Mouse (Mus musculus) lung, postnatal 36 days (tissue): ENCODE data around the gene Ctsl.

Experiments
- DNase-seq: peaks from one replicate; pipeline ENCODE4 v3.0.0; 2022; ENCODE audit warnings: mixed read lengths

Gene Ctsl

DNA sequence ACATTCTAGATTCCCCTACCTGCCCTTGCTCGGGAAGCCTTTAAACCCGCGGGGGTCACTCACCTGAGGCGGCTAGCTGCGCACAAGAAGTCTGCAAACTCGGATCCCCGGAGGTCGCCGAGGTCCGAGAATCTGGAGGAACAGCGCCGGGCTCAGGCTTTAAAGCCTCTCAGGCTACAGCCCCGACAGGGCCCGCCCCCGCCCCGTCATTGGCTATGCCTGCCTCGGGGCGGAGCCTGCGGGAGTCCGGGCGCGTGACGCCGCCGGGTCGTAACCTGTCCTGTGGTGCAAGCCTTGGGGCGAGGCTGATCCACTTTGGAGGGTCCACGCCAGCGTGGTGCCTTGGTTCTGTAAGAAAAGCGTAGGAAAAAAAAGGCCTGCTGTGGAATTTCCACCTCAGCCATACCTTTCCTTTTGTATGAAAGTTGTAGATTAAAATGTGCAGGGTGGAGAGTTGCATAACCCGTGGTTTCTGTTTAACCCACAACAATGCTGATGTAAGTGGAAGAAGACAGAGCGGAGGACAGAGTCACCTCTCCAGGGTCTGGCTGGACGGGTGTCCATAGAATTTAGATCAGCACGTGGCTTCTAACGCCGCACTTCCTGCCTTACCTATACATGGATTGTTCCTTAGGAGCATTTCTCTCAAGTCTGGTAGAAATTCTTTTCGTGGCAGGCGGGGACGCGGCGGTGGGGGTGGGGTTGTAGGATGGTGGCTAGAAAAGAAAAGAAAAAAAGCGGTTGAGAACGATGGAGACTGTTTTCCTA, at the start of gene Ctsl:
Ctsl (minus strand) TSS at position 718 of the 768 bp plus-strand sequence.
- DNase-seq, result peak; percentile 96

DNA sequence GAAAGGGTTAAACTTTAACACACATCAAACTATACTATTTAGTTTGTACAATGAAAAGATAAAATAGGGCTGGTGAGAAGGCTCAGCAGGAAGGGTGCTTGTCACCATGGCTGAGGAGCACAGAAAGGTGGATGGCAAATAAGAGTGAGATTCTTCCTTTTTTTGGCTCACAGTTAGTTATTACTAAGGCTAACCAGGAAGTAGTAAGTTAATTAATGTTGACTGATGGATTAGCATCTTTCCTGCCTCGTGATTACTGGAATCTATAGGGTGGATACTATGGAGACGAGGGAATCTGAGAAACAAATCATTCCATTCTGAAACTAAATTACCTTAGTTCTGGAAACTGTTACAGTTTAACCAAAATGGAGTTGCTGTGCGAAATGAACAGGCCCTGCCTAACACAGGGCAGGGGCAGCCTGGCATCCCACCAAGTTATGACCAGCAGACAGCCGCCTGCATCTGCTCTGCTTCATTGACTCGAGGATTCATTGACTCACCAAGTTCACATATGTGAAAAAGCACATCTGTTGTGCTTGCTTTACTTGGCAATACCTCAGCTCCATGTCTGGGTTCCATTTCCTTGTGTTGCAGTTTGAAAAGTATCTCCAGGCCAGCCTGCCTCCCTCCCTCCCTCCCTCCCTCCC, 46.4 kb upstream of the Ctsl start:
- no peak for DNase-seq

DNA sequence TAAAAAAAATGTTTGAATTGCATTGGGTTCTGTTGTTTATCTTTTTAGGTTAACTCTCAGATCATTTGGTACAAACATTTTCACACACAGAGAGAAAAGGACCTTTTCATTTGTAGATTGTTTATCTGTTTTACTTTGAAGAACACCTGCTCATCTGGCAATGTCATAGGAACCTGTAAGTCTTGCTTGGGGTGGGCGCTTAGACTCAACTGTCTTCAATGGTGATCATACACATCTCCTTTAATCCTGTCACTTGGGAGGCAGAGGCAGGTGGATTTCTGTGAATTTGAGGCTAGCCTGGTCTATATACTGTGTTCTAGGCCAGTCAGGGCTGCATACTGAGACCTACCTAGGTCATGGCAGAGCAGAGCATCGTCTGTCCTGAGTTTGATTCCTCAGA, 45.0 kb upstream of the Ctsl start:
- no peak for DNase-seq

DNA sequence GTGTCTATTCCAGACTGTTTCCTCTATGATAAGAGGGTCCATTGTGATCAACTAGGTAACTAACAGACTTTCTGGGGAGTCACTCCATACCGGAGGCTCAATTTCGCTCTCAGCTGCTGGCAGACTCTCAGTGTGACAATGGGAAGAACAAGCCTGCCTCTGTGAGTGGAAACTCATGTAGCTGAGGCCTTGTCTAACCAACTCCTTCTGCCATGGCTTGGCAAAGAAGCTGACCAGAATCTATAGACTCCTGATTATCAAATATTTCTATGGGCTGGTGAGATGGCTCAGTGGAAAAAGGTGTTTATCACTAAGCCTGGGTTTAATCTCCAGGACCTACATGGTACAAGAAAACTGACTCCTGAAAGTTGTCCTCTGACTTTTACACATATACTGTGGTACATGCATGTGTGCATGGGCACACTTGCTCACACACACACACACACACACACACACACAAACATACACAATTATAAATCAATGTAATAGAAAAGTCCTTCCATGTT, 42.1 kb upstream of the Ctsl start:
- DNase-seq, result no peak

DNA sequence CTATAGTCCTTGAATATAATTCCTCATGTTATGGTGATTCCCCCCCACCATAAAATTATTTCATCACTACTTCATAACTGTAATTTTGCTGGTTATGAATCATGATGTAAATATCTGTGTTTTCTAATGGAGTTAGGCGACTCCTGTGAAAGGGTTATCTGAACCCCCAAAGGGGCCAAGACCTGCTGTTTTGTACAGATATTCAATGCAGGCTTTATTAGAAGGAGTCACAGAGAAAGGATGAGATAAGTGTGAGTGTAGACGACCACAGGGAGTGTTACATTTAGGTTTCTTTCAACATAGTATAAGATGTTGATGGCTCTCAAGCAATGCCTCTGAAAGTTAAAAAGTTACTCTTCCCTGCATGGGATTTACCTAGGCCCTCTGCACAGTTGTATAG, 40.6 kb upstream of the Ctsl start:
- DNase-seq, result no peak

DNA sequence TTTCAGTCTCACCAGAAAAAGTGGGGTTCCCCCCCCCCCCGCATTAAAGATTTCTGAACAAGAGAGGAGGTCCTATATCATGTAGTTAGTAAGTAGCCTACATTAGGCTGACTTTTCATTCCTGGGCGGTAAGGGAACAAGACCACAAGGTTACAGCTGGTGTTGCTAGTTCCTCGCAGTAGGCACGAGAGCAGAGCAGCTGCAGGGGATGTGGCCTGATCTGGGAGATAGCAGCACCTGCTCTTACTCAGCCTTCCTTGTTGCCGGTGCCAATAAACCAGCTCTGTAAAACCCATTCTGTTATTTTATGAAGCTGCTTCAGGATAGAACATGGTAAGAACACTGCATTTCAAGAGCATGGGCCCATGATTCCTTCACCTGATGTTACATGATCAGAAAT, 39.9 kb upstream of the Ctsl start:
- no peak for DNase-seq

DNA sequence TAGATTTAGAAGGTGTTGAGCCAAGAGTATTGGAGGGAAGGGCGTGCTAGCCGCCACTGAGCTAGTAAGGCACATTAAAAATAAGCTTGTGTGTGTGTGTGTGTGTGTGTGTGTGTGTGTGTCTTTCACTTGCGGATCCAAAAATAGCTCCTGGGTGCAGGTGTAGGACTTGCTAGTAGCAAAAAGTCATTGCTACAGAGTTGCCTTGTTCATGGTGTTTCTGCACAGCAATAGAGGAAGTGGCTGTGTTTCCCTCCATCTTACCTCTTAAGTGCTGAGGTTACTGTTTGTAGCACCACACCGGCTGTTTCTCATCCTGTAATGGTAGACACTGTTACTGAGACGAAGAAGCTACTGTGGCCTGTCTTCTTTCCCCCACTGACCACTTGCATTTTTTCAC, 37.3 kb upstream of the Ctsl start:
- DNase-seq, result no peak

DNA sequence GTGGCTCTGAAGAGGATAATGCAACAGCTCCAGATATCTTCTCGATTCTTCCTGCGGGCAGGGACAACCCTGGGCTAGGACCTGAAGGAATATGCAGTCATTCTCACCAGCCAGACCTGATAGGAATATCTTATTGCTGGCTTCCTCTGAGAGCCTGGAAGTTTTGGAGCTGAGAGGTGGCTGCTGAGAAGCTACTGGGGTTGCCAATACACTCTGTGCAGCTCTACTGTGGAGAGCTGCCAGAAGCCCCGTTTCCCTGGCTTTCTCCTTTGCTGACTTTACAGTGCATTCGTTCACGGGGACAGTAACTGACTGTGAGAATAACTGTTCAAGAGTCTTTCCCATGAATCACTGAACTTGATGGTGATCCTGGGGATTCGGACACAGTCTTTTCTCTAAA, 34.9 kb upstream of the Ctsl start:
- no peak for DNase-seq

DNA sequence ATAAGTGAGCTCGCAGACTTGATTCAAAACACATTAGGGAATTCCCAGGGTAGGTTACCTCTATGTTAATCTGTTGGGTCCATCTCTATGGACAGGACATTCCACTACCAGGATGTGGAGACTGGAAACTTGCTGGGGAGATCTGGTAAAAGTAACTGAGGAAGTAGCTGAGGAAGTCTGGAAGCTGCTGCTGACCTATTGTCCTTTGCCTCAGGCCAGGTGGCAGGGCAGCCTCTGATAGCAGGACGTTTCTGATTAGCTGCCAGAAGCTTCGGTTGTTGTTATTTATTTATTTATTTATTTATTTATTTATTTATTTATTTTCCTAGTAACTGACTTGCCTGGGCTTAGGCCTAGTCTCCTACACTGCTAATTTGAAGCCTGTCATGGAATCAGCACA, 32.8 kb upstream of the Ctsl start:
- DNase-seq, result no peak

DNA sequence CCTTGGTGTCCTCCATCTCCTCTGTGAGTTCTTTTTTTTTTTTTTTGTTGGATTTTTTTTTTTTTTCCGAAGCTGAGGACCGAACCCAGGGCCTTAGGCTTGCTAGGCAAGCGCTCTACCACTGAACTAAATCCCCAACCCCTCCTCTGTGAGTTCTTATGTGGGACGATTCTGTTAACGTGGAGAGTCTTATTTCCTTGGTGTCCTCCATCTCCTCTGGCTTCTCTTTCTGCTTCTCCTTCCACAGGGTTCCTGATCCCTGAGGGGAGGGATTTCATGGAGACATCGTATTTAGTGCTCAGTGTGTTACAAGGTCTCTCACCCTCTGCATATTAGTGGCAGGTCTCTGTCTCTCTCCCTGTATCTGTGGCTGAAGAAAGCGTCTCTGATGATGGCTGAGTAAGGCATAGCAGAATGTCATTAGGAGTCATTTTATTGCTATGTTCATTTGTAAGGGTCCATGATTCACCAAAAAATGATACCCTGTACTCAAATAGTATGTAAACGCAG, 32.3 kb upstream of the Ctsl start:
- no peak for DNase-seq

DNA sequence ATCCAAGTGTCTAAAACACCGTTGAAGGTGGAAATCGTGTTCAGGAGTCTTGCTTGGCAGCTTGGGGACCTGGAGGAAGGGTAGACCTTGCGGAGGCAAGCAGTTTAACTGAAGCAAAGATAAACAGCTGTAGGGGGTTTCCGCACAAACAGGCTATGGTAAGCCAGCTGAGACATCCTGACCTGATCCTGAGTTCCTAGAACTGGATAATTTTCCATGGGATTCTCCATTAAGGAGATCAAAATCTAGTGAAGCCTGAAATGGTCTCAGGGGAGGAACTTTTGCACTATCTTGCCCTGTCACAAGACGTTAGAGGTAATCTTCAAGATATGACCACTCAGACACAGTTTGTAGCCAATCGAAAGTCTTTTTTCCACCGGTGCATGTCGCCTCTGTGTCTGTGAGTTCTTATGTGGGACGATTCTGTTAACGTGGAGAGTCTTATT, 31.8 kb upstream of the Ctsl start:
- DNase-seq, result no peak

DNA sequence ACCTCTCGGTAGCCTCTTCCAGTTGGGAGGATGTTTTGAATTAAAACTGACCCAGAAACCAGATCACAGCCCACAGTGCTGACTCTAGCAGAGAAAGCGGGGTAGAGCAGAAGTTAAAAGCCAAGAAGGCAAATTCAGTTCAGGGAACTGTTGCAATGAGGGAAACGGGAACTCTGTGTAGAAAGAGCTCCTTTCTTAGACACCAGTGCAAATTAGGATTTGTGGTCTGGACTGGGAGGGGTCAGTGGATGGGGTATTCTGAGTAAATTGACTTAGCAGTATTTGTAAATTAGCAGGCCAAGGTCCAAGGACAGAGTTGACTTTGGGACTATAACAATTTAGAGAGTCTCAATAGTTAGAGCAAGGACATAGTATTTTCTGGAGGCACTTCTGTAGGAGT, 31.3 kb upstream of the Ctsl start:
- DNase-seq, result peak; percentile 52

DNA sequence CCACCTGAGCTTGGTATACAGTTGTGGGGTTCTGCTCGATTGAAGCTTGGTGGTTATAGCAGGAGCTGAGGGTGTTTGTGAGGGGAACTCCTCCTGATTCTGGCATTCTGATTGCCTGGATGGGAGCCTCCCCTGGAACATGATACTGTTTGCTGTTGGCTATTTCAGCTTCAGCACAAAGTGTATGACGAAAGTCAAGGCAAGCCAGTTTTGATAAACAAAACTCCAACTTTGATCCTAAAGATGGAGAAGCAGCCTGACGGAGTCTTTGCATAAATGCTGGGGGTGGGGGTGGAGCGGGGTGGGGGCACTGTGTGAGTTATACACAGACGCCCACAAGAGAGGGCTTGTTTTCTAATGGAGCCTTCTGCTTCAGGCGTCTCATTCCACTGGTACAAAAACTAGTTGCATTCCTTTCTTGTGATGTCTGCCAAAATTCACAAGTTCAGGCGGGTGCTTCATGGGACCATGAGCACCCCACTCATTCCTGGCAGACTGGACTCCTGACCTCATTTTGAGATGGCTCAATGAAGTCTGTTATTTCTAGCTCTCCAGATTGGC, 30.2 kb upstream of the Ctsl start:
- DNase-seq, result peak; percentile 56

DNA sequence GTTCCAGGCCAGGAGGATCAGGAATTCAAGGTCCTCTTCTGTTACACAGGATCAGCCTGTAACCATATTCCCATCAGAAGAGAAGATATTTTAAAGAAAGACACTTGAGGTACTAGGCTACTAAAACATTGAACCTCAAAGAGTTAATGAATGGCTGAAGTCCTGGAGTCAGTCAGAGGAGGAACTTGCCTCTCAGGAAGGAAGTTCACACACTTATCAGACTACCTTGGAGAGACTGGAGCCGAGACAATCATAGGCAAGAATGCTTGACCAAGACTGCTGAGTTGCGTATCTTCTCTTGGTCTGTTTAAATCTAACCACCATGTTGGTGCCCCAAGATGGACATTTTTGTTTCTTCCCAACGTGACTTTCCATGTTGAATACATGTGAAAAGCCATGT, 29.2 kb upstream of the Ctsl start:
- DNase-seq, result no peak

DNA sequence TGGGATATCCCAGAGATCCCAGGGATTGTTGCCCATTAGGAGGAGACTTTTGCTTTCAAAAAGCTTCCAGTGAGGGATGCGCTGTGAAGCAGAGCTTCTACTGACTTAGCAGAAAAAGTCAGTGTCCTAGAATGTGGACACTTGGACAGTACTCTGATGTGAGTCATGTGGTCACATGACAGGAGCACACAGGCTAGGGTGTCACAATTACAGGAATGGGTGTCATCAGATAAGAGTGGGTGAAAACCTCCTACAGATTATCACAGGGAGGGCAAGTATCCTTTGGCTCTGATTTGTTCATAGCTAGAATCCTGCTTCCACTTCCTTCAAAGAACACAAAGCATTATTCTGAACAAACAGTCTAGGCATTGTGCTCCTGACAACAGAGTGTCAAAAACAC, 27.4 kb upstream of the Ctsl start:
- peak; percentile 45 for DNase-seq

DNA sequence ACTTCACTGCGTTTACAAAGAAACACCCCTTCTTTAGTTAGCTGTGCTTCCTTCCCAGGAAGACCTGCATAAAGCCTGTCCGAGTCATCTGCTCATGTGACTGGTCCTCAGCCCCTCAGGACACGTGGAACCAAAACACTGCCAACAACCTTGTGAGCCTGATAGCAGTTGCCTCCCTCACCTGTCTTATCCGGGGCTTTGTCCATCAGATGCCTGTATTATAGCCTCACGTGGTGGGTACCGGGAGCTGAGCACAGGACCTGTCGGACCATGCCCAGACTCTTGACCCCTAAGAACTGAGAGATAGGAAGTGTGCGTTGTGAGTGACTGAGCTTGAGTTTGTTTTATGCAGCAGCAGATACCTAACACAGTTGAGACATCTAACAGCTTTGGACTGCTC, 26.3 kb upstream of the Ctsl start:
- DNase-seq, result no peak

DNA sequence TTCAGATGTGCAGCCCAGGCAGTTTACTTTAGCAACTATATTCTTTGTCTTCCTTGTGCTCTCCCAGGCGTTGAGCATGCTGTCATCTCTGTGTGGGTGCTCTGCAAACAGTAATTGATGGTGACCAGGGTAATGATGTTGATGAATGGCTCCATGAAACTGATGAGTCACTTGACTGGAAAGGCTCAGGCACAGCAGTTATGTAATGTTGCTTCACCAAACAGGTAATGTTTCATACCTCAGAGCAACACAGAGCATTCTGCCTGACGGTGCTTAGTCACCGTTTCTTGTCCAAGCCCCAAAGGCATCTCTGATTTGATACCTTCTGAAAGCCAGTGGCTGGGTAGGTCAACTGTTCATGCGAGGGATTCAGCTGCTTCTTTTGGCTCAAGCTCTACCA, 17.7 kb upstream of the Ctsl start:
- DNase-seq, result no peak

DNA sequence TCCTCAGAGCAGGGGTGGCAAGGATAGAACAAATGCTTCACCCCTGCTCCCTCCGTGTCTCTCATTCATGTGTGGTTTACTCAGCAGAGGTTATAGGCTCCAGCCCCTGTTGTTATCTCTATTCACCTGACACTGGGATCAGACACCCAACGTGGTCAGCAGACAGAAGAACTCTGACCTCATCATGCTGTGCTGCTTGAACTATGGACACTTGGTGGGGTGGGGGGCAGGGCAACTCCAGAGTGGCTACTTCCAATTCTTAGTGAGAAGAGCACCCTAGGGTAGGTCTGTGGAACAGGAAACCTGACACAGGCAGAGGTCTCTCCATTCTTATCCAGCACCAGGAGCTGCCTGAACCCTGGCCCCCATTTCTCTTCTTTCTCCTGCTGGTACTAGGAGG, 15.4 kb upstream of the Ctsl start:
- DNase-seq, result no peak

DNA sequence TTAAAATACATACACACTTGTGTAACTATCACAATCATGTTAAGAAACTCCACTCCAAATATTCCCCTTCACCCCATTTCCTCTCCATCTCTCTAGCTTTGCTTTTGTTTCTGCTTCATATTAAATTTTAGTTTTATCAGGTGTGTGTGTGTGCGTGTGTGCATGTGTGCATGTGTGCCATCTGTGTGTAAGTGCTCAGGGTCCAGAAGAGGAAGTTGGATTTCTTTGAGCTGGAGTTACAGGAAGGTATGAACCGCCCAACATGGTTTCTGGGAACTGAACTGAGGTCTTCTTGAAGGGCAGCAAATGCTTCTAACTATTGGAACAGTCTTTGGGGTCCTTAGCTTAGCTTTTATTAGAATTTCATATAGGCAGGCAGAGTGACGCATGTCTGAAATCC, 14.2 kb upstream of the Ctsl start:
- no peak for DNase-seq

DNA sequence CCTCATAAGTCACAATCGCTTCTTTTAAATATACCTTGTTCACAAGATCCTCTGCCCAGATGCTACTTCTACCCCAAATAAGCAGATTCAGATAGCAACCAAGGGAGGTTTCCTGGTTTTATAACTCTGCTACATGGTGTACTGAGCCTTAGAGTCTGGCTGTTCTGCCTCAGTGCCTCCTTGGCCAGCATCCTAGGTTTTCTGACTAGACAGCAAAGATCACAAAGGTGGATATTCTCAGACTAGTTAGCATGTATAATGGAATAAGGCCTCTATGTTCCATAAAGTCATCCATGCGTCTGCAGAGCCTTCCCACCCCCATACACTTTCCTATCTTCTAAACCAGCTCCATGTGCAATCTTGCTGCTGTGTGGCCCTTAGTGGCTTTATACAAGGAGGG, 9.6 kb upstream of the Ctsl start:
- no peak for DNase-seq

DNA sequence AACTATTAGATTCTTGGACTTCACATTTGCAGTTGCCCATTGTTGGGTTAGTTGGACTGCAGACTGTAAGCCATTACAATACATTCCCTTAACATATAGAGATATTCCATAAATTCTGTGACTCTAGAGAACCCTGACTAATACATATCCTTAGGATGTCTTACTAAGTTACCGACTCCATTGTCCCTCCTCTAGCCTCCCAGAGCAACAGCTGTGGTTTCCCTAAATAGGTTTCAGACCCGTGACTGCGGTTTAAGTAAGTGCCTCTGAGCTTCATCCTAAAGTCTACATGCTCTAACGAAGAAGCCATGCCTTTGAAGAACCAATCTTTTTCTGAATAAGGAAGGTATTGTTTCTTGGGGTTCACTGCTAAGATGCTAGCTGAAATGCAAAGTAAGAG, 7.9 kb upstream of the Ctsl start:
- DNase-seq, result no peak

DNA sequence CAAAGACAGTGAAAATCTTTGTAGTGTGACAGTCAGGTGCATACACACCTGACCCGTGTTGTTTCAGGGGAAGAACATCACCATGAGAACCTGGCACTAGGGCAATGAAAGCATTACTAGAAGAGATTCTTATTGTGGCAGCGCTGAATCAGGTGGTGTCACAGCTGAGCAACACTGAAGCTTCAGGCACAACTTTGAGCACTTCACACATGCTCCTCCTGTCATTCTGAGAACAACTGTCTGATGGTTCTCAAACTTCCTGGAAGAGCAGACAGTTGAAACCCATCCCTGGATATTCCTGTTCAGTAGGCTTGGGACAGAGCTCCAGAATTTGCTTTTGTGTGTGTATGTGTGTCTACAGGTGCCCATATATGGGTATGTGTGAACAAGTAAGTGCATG, 5.8 kb upstream of the Ctsl start:
- DNase-seq, result no peak

DNA sequence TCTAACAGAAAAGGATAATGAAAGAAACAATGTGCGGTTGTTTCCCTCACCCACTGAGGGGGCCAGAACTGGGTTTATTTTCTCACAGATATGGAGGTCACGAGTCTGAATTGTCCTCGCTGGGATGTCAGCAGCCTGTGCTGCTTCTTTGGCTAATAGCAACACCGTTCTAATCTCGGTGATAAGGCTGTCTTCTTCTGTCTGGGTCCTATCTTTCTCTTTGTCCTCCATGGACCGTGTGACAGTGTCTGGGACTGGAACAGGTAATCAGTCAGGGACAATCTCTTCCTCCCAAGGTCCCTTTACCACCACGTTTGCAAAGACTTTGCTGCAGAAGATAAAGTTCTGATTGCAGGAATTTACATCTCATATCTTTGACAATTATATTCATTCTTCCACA, 4.5 kb upstream of the Ctsl start:
- DNase-seq, result no peak

DNA sequence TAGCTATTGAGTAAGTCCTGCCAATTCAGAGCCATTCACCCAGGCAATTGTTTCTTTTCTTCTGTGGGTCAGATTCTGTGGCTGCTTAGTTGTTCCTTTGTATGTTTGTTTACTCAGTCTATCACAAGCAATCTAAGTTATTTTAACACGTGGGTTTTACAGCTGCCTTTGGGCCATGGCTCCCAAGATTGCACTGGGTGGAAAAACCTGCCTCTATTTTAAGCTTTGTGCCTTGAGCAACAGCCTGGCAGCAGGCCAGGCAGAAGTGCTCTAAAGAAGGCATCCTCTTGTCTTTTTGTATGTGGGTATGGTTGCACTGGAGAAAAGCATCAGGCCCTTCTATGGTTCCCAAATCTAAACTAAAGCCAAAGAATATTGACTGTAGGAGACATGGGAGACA, 3.0 kb upstream of the Ctsl start:
- peak; percentile 62 for DNase-seq
